In the genomic region with DNA sequence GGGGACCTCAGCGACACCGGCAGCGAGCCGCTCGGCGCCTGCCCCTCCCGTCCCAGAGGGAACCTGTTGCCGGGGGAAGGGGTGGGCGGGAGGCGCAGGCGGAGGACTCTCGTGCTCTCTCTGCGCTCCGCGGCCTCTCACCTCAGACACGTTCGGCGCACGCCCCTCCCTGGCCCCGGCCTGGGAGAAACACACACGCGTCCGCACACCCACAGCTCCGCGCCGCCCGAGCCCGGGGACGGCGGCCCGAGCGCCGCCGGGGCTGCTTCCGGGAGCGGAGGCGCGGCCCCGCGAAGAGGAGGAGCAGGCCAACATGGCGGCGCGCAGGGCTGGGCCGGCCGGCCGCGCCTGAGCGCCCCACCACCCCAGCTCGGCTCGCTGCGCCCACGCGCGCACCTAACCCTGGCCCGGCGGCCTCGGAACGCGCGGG, we compare ENCODE assay signal across 8 mouse cellular contexts. TPM values are rescaled to one million over a fixed set of nuclear protein-coding genes. Genes with fewer than 3 reads are reported as not detected.
DNase-seq lines count a peak whose midpoint lies in the region; ATAC-seq lines count a peak whose summit lies in the region.

A gene (plus strand): TSS at position 293 of the 430 bp plus-strand sequence.

- ATAC-seq in intestine, embryonic 15.5 days, result peak; percentile 94

- DNase-seq in adrenal gland, adult 2 months, result peak; percentile 90
- peak; percentile 80 for DNase-seq in embryo, embryonic 9.5 days (ENCODE audit: extremely low spot score)
- peak; percentile 52 to 78 for DNase-seq in gastrocnemius, postnatal 4 days (ENCODE audit: low spot score in 2 of 2)
- DNase-seq in left cerebral cortex, postnatal 4 days, result peak; percentile 67
- DNase-seq in midbrain, embryonic 10.5 days (ENCODE audit: low spot score), result peak; percentile 79
- DNase-seq in right cerebral cortex, postnatal 25 days, result peak; percentile 83
- DNase-seq in urinary bladder, postnatal 36 days (ENCODE audit: low spot score in 2 of 2), result peak; percentile 72

- peak within 1 kb of the TSS; percentile 87 for H3K27ac ChIP-seq in intestine, embryonic 15.5 days
- peak within 1 kb of the TSS; percentile 99 for H3K27ac ChIP-seq in midbrain, embryonic 10.5 days (replicated peaks)

- peak within 1 kb of the TSS; percentile 90 for H3K9ac ChIP-seq in intestine, embryonic 15.5 days

- H3K9me3 ChIP-seq in intestine, embryonic 15.5 days, result no peaks in the 10 kb centered on the region
- H3K9me3 ChIP-seq in midbrain, embryonic 10.5 days (replicated peaks), result no peaks in the 10 kb centered on the region

- H3K36me3 ChIP-seq in intestine, embryonic 15.5 days, result no peaks in the 10 kb centered on the region
- 0 out of 2 replicates have a peak, but pooled peaks cover 2% of the 10 kb centered on the region for H3K36me3 ChIP-seq in midbrain, embryonic 10.5 days

- H3K4me1 ChIP-seq in intestine, embryonic 15.5 days (replicated peaks), result peaks cover 10% of the 10 kb centered on the region; the same call in 1 of the 2 replicates
- H3K4me1 ChIP-seq in midbrain, embryonic 10.5 days, result peaks cover 43% of the 10 kb centered on the region

- no peaks in the 10 kb centered on the region for H3K27me3 ChIP-seq in intestine, embryonic 15.5 days (replicated peaks)
- H3K27me3 ChIP-seq in midbrain, embryonic 10.5 days (ENCODE audit: low read depth, poor library complexity, severe bottlenecking), result 0 out of 2 replicates have a peak, but pooled peaks cover 12% of the 10 kb centered on the region

- H3K4me2 ChIP-seq in intestine, embryonic 15.5 days (replicated peaks), result peak within 1 kb of the TSS; percentile 83

- intact Hi-C loops in left cerebral cortex, postnatal 4 days (cut with DNase I), result no loop called here

- peak within 1 kb of the TSS; percentile 70 for H3K4me3 ChIP-seq in intestine, embryonic 15.5 days (replicated peaks)
- H3K4me3 ChIP-seq in midbrain, embryonic 10.5 days, result peak within 1 kb of the TSS; percentile 97

- 1% methylated on average over 46 of the region's 60 CpGs for WGBS in intestine, embryonic 15.5 days
- 3% methylated on average over 59 of the region's 60 CpGs for whole genome bisulfite sequencing in midbrain, embryonic 10.5 days

RNA-seq across cellular contexts. Expression of the gene that starts here (rescaled TPM):
- 10 to 100 TPM; 32.9 to 34.0 TPM for total RNA-seq in adrenal gland, adult 2 months (2021)
- polyA plus RNA-seq in adrenal gland, adult 2 months (2012; rRNA removed), result 8.5 and 10.7 TPM in 2 replicates
- total RNA-seq in gastrocnemius, postnatal 4 days (2021), result 10 to 100 TPM; 34.9 to 36.4 TPM
- polyA plus RNA-seq in intestine, embryonic 15.5 days (2015; fragmentation: Nextera tagmentation; extraction: Ambion mirVana), result 7.1 and 7.5 TPM in 2 replicates
- 10 to 100 TPM; 59.1 to 60.3 TPM for total RNA-seq in left cerebral cortex, postnatal 4 days (2021)
- 6.4 and 7.0 TPM in 2 replicates for polyA plus RNA-seq in midbrain, embryonic 10.5 days (2016; fragmentation: Nextera tagmentation; extraction: Ambion mirVana)

Comparison
In these comparisons a context has a peak if more than half of its experiments do, and no peak if none do; other contexts are left out.
1. Peak in every context shown above with its lines: DNase-seq, ATAC-seq, H3K4me3 ChIP-seq and H3K27ac ChIP-seq.